In the genomic region with DNA sequence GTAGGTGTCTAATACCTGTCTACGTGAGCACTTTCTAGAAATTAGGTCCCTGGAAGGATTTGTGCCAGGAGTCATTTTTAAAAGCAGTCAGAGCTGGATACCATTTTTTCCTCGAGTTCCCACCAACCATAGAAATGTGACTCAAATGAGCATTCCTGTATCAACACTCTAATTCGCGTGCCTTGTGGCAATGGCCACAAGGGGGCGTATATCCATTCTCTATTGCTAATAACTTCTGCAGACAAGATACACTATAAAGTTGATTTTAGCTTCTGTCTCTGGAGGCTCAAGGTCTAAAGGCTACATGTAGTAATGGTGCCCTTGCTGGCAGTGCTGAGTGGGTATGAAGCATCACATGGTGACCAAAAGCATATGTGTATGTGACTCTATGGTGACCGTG, we compare ENCODE assay signal across 8 mouse cellular contexts.
DNase-seq lines count a peak whose midpoint lies in the region; ATAC-seq and TF ChIP-seq lines count a peak whose summit lies in the region.

No protein-coding gene starts in this region.

- no peak overlapping the region for H3K4me3 ChIP-seq in hindbrain, embryonic 11.5 days (ENCODE audit: low read depth, low read length)
- no peak overlapping the region for H3K4me3 ChIP-seq in hindbrain, embryonic 14.5 days (replicated peaks; ENCODE audit: low read length)
- H3K4me3 ChIP-seq in ES-E14 (ENCODE audit: insufficient read depth in 1 of 2, low read depth in 1 of 2, low read length in 2 of 2, poor library complexity in 1 of 2, severe bottlenecking in 1 of 2) = no peak overlapping the region

- H3K9me3 ChIP-seq in hindbrain, embryonic 11.5 days (ENCODE audit: control insufficient read depth, low read length) = no peaks in the 10 kb centered on the region
- no peaks in the 10 kb centered on the region for H3K9me3 ChIP-seq in hindbrain, embryonic 14.5 days (ENCODE audit: control insufficient read depth, low read length)
- H3K9me3 ChIP-seq in ES-E14 (ENCODE audit: control insufficient read depth, insufficient read depth, low read depth, low read length) = no peaks in the 10 kb centered on the region

- no peak overlapping the region for H3K4me2 ChIP-seq in hindbrain, embryonic 11.5 days (replicated peaks; ENCODE audit: low read depth, low read length)
- H3K4me2 ChIP-seq in hindbrain, embryonic 14.5 days (replicated peaks) = no peak overlapping the region

- ATAC-seq in hindbrain, embryonic 11.5 days (ENCODE audit: low FRiP score) = 0 out of 2 replicates have a peak, but pooled peaks have one; percentile 45
- no peak for ATAC-seq in hindbrain, embryonic 14.5 days (ENCODE audit: low FRiP score)
- no peak for ATAC-seq in monocyte, adult 5-6 weeks (replicated peaks; ENCODE audit: insufficient number of reproducible peaks, low FRiP score, low TSS enrichment, poor library complexity, severe bottlenecking)

- no peaks in the 10 kb centered on the region for H3K36me3 ChIP-seq in hindbrain, embryonic 11.5 days (ENCODE audit: control insufficient read depth, insufficient read depth, low read length)
- no peaks in the 10 kb centered on the region for H3K36me3 ChIP-seq in hindbrain, embryonic 14.5 days (replicated peaks; ENCODE audit: control insufficient read depth, insufficient read depth)
- H3K36me3 ChIP-seq in ES-E14 (ENCODE audit: control insufficient read depth, insufficient read depth, low read length, poor library complexity, severe bottlenecking) = peaks cover 3% of the 10 kb centered on the region; the same call in 1 of the 2 replicates

- H3K27ac ChIP-seq in hindbrain, embryonic 11.5 days (ENCODE audit: low read depth, low read length) = no peak overlapping the region
- no peak overlapping the region for H3K27ac ChIP-seq in hindbrain, embryonic 14.5 days
- H3K27ac ChIP-seq in ES-E14 (ENCODE audit: insufficient read depth, low read depth, low read length, poor library complexity, severe bottlenecking) = no peak overlapping the region

- H3K9ac ChIP-seq in hindbrain, embryonic 11.5 days (ENCODE audit: low read depth, low read length) = no peak overlapping the region
- H3K9ac ChIP-seq in hindbrain, embryonic 14.5 days = no peak overlapping the region
- no peak overlapping the region for H3K9ac ChIP-seq in ES-E14 (ENCODE audit: insufficient read depth, low read depth, low read length, poor library complexity, severe bottlenecking)

- in situ Hi-C loops in ES-E14 (cut with MboI; ENCODE audit: low sequenced_read_pairs in 2 of 2, unreplicated experiment in 2 of 2) = no loop called here

- intact Hi-C loops in left cerebral cortex, postnatal 4 days (cut with DNase I) = no loop called here

- no peaks in the 10 kb centered on the region for H3K27me3 ChIP-seq in hindbrain, embryonic 11.5 days (ENCODE audit: control insufficient read depth, insufficient read depth, low read length)
- H3K27me3 ChIP-seq in hindbrain, embryonic 14.5 days (ENCODE audit: control insufficient read depth, insufficient read depth, low read length) = no peaks in the 10 kb centered on the region

- 62% methylated on average over 6 of the region's 6 CpGs for WGBS in hindbrain, embryonic 11.5 days
- WGBS in hindbrain, embryonic 14.5 days = 58% methylated on average over 6 of the region's 6 CpGs

- H3K4me1 ChIP-seq in hindbrain, embryonic 11.5 days (replicated peaks; ENCODE audit: control insufficient read depth, insufficient read depth, low read length) = no peaks in the 10 kb centered on the region
- H3K4me1 ChIP-seq in hindbrain, embryonic 14.5 days (replicated peaks; ENCODE audit: control insufficient read depth, insufficient read depth, low read length) = no peaks in the 10 kb centered on the region
- peaks cover 3 to 6% of the 10 kb centered on the region in 2 experiments; a peak in 3 of 4 replicates for H3K4me1 ChIP-seq in ES-E14 (ENCODE audit: control insufficient read depth in 2 of 2, insufficient read depth in 2 of 2, low read length in 2 of 2, poor library complexity in 1 of 2)

- DNase-seq in hindbrain, embryonic 11.5 days (ENCODE audit: low spot score) = peak; percentile 54
- DNase-seq in hindbrain, embryonic 14.5 days (ENCODE audit: low spot score) = no peak
- DNase-seq in 3T3-L1 (ENCODE audit: low read depth, low spot score) (peak; percentile 29), ES-E14 (ENCODE audit: low read depth, low spot score) (no peak)
- peak; percentile 22 to 50 for DNase-seq in cerebellum, postnatal 25 days
- peak; percentile 47 for DNase-seq in left cerebral cortex, postnatal 4 days
- peak; percentile 16 for DNase-seq in right cerebral cortex, postnatal 14 days

TF ChIP-seq in ES-E14, 5 proteins besides CTCF, POLR2A, EP300 and RAD21:
- no peak for TF ChIP-seq HCFC1 (IDR thresholded peaks at IDR 0.05; ENCODE audit: borderline replicate concordance, insufficient read depth, low read length)
- TF ChIP-seq ZC3H11A (IDR thresholded peaks at IDR 0.05; ENCODE audit: borderline replicate concordance, low read depth, low read length) = peak; percentile 36; the same call in 1 of the 2 replicates

Comparison
In these comparisons a context has a peak if more than half of its experiments do, and no peak if none do; other contexts are left out.
1. DNase-seq: peak in hindbrain, embryonic 11.5 days (single experiment), 3T3-L1 (single experiment), cerebellum, postnatal 25 days (2 of 2), left cerebral cortex, postnatal 4 days (single experiment) and right cerebral cortex, postnatal 14 days (single experiment); none in hindbrain, embryonic 14.5 days (single experiment) and ES-E14 (single experiment).